Mouse (Mus musculus): Measurements from ENCODE around the gene Gpr153. TPM values are rescaled to one million over a fixed set of nuclear protein-coding genes. Genes with fewer than 3 reads are reported as not detected.

Gene Gpr153
- 1.4 and 2.0 TPM in 2 replicates for polyA plus RNA-seq (2021; fragmentation: Nextera tagmentation)
- long read RNA-seq, experiment 1, partial matches to known transcripts: 1 of 9 reads
- long read RNA-seq, experiment 1, other reads (novel, unspliced or antisense): 8 of 9 reads
- long read RNA-seq, experiment 2, partial matches to known transcripts: 10 of 12 reads
- long read RNA-seq, experiment 2, other reads (novel, unspliced or antisense): 0 of 12 reads

DNA sequence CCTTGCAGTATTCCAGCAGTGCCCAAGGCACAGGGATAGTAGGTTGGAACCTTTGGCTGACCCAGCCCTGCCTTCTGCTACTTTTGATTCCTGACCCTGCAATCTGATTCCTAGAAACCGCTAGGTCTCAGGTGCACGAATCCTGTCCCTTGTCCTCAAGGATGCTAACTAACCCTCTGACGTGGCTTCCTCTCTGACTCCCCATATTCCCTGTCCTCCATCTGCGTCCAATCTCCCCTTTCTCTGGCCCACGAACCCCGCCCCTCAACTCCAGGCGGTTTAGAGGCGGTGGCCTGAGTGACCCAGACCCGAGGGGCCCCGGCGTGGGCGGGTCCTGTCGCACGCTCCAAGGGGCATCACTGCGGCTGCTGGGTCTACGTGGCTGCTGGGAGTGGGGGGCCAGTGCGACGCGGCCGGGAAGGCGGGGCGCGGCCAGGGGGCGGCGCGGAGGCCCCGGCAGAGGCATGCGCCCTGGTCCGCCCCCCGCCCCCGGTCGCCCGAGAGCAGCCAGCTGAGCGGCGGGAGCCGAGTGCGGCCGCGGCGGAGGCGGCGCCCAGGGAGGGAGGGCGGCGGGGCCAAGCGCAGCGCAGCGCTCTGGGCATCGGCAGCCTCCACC, at the start of gene Gpr153:
Gpr153 (plus strand) TSS at position 612 of the 616 bp plus-strand sequence.

DNA sequence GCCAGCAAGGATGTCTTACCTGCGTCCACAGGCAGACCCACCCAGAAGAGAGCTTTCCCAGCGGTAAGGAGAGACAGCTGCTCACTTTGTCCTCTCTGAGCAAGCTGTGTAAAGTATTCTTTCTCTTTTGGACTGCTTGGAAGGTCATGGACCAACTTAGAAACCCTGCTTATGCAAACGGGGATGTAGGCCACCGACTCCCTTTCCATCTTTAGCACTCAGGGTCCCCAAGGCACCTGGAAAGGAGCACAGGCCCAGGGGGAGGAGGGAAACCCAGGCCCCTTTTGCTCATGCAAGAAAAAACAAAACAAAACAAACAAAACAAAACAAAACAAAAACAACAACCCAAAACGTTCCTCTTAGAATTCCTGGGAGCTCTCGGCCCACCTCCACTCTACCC, 17.5 kb downstream of the Gpr153 start, which contains the start of gene Hes3:
Hes3 (minus strand) TSS at position 101 of the 400 bp plus-strand sequence.

DNA sequence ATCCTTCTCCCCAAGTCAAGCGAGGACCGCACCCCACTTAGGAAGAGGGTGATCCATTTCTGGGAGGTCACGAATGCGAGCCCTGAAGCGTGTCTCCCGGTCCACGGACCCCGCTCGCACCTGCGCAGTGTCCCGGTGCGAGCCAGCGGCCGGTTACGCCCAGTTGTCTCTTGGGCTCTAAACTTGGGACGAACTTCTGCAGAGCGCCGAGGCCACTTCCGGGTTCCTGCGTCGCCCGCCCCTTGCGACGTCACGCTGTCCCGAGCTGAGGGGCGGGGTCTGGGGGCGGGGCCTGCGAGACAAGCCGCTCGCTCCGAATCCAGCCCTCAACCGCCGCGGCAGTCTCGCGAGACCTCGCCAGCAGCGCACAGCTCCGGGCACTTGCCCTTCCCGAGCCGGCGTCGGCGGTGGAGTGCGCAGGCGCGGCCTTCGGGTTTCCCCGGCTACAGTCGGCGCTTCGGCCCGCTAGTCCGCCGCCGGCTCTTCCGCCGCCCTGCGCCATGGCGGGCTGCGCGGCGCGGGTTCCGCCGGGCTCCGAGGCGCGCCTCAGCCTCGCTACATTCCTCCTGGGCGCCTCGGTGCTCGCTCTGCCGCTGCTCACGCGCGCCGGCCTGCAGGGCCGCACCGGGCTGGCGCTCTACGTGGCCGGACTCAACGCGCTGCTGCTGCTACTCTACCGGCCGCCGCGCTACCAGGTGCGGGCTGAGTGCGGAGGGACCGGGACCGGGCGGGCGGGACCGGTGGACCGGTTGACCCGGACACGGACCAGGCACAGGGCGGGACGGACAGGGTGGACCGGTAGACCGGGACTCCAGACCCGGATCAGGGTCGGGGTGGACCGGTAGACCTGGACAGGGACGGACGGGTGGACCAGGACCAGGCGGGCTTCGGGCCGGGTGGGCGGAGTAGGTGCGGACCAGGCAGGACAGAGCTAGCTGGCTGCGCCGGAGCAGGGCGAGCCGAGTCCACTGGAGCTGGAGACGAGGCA, 23.1 kb downstream of the Gpr153 start, which contains the start of gene Icmt:
Icmt (plus strand) TSS at position 354 of the 988 bp plus-strand sequence.

DNA sequence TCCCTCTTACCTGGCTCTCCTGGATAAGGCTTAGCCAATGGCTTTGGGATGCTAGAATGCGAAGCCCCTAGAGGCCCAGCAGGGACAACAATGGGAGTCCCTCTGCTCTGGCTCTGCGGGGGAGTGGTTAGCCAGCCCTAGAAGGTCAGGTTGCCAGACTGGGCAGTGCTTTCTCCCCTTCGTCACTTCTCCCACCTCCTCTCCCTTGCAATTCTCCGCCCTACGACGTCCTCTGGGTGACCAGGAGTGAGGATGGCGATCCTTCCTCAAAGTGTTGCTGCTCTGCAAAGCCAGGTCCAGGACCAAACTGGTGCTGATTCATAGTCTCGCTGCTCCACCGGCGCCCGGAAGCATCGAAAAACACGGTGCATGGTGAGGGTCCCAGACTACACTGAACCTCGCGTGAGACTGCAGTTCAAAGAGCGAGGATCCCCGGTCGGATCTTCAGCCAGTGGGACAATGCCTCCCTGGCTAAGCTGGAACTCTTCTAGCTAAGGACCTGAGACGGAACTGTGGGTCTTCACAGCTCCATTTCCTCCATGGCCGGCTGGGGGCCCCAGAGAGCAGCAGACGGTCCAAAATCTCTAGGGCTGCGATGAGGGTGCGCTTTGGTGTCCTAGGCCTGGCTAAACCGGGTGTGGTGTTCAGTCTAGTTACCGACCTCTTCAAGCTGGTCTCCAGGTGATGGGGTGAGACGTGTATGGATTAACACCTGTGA, 44.6 kb downstream of the Gpr153 start, which contains the start of gene Rnf207:
Rnf207 (minus strand) TSS at position 477 of the 718 bp plus-strand sequence.

DNA sequence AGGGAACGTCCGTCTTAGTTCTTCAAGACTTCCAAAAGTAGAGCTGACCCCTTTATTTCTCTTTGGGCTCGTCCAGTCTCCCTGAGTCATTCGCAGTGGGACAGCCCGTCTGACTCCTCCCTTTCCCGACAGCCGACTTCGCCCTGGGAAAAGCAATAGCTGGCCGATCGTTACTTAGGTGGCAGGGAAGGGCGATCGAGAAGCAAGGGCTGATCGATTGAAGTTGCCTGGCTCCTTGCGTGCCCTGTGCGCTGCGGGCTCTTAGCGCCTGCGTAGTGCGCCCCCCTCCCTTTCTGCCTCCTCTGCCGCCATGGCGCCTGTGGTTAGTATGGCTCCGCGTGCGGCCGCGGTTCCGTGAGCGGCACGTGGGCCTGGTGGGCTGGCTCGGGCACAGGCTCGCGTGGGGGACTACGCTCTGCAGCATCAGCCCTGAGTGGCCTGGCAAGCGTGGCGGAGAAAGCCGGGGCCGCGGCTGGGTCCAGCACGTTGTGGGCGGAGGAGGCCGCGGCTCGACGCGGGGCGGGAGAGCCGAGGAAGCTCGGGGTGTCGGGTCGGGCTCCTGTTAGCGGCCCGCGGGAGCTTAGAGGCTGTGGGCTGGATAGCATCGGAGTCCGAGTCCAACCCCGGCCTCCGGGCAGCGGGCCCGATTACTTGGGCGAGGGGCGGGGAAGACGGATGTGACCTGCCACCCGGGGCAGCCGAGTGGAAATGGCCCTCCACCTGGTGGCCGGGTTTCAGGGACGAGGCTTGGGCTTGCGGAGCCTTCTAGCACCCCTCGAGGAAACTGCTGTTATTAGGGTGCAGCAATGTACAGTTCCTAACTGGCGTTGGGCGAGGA, 51.8 kb downstream of the Gpr153 start, which contains the start of gene Rpl22:
Rpl22 (plus strand) TSS at position 169 of the 838 bp plus-strand sequence.

Other genes starting within 250 kb of the Gpr153 start
- gene Zbtb48, start 246.6 kb upstream of the Gpr153 start, polyA plus RNA-seq (2021; fragmentation: Nextera tagmentation): 5.4 and 8.7 TPM in 2 replicates
- 0.14 TPM in 1 of 2 replicates, not detected in the other for gene Tas1r1, start 235.7 kb upstream of the Gpr153 start, polyA plus RNA-seq (2021; fragmentation: Nextera tagmentation)
- gene Nol9, start 234.9 kb upstream of the Gpr153 start, polyA plus RNA-seq (2021; fragmentation: Nextera tagmentation): 8.0 and 10.4 TPM in 2 replicates
- gene Plekhg5, start 201.7 kb upstream of the Gpr153 start, polyA plus RNA-seq (2021; fragmentation: Nextera tagmentation): 16.8 and 20.8 TPM in 2 replicates
- 0.19 and 0.25 TPM in 2 replicates for gene Tnfrsf25, start 158.3 kb upstream of the Gpr153 start, polyA plus RNA-seq (2021; fragmentation: Nextera tagmentation)
- 0.92 and 1.9 TPM in 2 replicates for gene Espn, start 121.9 kb upstream of the Gpr153 start, polyA plus RNA-seq (2021; fragmentation: Nextera tagmentation)
- gene Hes2, start 115.4 kb upstream of the Gpr153 start, polyA plus RNA-seq (2021; fragmentation: Nextera tagmentation): 0.14 TPM in 1 of 2 replicates, not detected in the other
- 373 and 425 TPM in 2 replicates for gene Acot7, start 96.1 kb upstream of the Gpr153 start, polyA plus RNA-seq (2021; fragmentation: Nextera tagmentation)
- not detected in 2 replicates for gene Hes3, start 17.4 kb downstream of the Gpr153 start, polyA plus RNA-seq (2021; fragmentation: Nextera tagmentation)
- gene Icmt, start 23.0 kb downstream of the Gpr153 start, polyA plus RNA-seq (2021; fragmentation: Nextera tagmentation): 13.9 and 16.0 TPM in 2 replicates
- 0.80 and 0.85 TPM in 2 replicates for gene Rnf207, start 44.8 kb downstream of the Gpr153 start, polyA plus RNA-seq (2021; fragmentation: Nextera tagmentation)
- 327 and 332 TPM in 2 replicates for gene Rpl22, start 51.5 kb downstream of the Gpr153 start, polyA plus RNA-seq (2021; fragmentation: Nextera tagmentation)
- gene Chd5, start 64.4 kb downstream of the Gpr153 start, polyA plus RNA-seq (2021; fragmentation: Nextera tagmentation): 92.4 and 92.8 TPM in 2 replicates
- gene Nphp4, start 202.5 kb downstream of the Gpr153 start, polyA plus RNA-seq (2021; fragmentation: Nextera tagmentation): 2.8 and 3.2 TPM in 2 replicates
- gene Kcnab2, start 203.6 kb downstream of the Gpr153 start, polyA plus RNA-seq (2021; fragmentation: Nextera tagmentation): 116 and 139 TPM in 2 replicates